Mouse (Mus musculus) yolk sac, embryonic 10.5 days (tissue): Measurements from ENCODE around the gene Col5a1.
A peak's percentile ranks its signal among the peaks of the same experiment; 100 is the strongest.

Experiments used
- DNase-seq: peaks from one replicate; pipeline ENCODE4 v3.0.0-alpha.2; 2017; ENCODE audit warnings: low spot score

Gene Col5a1

DNA sequence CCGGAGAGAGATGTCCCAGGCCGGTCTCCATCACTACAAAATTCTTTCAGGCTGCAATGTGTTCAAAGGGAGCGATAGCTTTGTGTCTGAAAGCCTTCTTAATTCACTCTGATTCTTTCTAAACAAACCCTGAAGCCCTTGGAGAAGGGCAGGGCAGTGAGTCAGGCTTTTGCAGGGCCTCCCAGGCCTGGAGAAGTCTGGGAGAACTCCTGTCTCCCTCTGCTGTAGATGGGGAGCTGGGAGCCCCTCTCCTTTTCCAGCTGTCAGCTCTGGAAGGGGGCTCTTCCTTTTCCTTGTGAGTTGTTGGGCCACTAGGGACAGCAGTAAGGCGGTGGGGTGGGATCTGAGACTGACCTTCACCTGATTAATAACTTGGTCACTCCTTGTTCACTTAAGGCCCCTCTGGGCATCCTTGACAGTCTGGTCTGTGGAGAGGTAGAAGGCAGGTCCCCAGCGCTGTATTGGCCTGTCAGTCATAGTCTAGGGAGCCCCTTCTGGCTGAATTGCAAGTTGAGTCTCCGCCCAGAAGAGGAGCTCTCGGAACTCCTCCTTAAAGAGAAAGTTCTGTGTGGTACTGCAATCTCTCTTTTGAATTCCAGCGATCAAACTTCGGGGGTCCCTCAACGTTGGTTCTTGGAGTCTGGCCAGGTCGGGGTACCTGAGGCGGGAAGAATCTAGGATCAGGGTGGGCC lies 623 bp upstream of the Col5a1 start:
- no peak for DNase-seq

DNA sequence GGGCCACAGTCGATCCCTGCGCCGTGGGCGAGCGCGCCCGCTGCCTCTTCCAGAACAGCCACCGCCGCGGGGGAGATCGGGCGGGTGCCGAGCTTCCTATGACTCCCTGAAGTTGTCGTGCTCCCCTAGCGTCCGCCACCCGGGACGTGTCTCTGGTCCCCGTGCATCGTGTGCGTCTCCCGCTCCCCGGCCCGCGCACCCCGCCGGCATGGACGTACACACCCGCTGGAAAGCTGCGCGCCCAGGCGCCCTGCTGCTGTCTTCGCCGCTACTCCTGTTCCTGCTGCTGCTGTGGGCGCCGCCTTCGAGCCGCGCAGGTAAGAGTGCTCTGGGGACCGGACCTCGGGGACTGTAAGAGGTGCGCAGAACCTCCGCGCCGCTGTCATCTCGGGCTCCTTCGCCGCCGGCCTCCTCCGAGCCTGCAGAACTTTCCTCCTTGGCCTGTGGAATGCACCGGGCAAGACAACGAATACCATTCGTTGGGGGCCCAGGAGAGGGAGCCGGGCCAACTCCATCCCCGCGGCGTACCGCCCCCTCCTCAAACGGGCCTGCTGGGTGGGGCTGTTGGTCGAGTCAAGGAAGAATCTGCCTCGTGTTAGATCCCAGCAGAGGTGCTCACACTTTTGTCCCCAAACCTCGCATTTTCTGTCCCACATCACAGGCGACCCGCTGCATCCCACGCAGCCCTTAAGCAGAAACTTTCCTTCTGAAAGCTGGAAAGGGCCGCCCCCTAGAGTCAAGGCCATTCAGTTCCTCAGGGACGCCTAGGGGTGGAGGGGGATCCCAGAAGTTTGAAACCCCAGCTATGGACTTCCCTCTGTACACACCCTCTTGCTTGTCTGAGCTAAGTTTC lies 609 bp downstream of the Col5a1 start:
- peak; percentile 47 for DNase-seq

GRCm38 (mm10) chr2:27887461-27888264 lies 1.4 kb downstream of the Col5a1 start:
- DNase-seq: peak; percentile 13

- DNase-seq: peak; percentile 17
These were observed 2.6 kb downstream of the Col5a1 start for GRCm38 (mm10) chr2:27888603-27889545.

DNA sequence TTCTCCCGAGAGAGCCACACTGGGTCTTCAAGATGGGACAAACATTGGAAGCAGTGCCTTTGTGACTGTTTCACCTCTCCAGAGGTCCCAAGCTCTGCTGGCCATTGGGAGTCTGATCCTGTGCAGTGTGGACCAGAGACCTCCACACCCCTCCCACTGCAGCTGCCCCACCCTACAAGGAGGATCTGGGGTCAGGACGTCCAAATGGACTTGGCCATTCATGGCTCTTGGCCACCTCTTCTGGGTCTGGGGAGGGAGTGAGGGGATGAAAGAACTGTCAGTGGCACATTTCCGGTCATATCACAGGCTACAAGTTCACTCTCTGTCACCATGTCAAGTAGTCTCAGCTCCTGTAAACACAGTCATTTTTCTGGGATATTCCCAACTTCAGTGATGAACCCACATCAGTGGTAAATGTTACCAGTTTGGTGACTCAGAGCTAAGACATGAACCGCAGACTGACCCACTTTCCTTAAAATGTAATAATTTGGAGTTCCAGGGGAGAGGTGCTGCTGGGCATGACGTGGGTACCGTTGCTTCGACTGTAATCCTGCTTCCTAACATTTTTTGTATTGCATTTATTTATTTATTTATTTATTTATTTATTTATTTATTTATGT lies 5.8 kb downstream of the Col5a1 start:
- no peak for DNase-seq

DNA sequence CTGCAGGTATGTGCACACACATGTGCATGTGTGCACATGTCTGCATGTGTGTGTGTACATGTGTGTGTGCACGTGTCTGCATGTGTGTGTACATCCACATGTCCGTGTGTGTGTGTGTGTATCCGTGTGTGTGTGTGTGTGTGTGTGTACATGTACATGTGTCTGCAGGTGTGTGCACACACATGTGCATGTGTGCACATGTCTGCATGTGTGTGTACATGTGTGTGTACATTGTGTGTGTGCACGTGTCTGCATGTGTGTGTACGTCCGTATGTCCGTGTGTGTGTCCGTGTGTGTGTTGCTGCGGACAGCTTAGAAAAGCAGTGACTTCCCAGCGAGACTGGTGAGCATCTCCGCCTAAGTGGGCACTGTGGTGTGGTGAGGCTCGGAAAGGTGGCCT lies 6.8 kb downstream of the Col5a1 start:
- DNase-seq: no peak

DNA sequence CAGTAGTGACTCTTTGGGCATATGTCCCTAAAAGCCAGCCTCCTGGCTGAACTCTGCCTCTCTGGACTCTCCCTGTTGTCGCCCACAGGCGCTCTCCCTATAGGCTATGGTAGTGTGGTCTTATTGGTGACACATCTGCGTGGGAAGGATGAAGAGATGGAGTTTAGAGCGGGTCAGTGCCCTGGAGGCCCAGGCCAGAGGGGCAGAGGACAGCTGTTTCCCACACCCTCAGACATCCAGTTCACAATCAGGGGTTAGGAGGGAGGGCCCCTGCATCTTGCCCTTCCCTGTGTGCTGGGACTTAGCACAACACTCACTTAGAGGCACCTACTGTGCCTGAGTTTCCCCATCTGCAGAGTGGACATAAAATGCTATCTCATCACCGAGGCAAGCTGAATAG lies 8.8 kb downstream of the Col5a1 start:
- DNase-seq: no peak

- no peak for DNase-seq
These were observed 9.4 kb downstream of the Col5a1 start for GRCm38 (mm10) chr2:27895648-27896047.

GRCm38 (mm10) chr2:27897161-27897560 lies 10.9 kb downstream of the Col5a1 start:
- DNase-seq: no peak

DNA sequence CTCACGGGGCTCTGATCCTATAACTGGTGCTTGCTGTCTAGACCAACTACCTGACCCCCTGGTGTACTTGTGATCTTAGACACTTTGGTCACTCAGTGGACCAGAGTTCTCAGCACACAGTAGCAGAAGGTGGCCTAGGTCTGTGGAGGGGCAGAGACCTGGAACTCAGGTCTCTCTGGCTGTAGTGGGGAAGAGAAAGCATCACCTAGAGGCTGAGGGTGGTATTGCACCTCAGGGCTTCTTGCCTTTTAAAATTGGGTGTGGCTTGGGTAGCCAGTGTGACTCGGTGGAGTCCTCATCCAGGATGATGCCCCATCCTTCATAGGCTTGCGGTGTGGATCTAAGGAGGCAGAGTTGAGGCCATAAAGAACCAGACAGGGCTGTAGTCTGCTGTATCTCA lies 13.7 kb downstream of the Col5a1 start:
- no peak for DNase-seq

GRCm38 (mm10) chr2:27901076-27901475 lies 14.9 kb downstream of the Col5a1 start:
- no peak for DNase-seq

GRCm38 (mm10) chr2:27901525-27902245 lies 15.5 kb downstream of the Col5a1 start:
- no peak for DNase-seq

DNA sequence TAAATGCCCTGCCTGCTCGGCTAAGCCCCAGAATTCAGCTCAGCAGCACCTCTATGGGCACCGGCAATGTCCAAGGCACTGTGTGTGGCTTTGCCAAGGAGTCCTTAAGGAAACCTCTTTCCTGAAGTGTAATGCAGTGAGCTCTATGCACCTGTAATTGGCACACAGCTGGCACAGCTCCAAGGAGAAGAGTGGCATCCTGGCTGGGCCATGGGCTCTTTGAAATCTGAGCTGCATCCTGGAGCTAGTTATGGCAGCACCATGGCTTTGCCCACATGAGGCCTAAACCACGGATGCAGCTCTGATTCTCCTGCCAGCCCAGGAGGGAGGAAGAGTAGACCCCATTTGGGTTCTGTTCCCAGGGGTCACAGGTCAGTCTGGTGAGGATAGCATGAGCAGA lies 16.1 kb downstream of the Col5a1 start:
- DNase-seq: no peak

- DNase-seq: no peak
These were observed 19.2 kb downstream of the Col5a1 start for GRCm38 (mm10) chr2:27905411-27905810.

- no peak for DNase-seq
These were observed 24.3 kb downstream of the Col5a1 start for GRCm38 (mm10) chr2:27910501-27910900.

DNA sequence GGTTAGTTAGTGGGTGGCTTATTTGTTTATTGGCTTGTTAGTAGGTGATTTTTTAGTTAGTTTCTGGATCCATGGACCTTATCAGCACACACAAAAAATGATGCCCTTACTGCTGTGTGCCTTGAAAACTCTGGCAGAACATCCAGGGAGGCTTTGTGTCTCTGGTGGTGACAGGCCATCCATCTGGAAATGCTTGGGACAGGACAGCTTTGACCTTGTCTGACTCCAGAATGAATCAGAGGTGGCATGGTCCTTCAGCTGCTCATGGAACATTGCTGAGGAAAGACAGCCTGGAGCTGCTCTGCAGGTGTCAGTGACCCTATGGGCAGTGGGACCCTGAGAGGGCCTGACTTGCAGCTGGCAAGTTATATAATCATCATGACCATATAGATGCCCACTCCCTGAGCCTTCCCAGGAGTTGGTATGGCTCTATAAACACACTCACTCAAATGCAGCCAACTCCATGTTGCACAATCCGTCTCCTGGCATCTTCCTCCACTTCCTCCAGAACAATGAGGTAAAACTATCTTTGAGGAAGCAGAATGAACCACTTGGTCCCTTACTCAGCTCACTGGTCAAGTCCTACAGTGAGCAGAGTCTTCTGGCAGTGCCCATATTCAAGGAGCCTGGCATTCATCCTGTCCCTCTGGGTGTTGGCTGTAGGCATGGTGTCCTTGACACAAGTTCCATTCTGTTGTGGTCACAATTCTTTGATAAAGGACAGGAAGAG lies 26.5 kb downstream of the Col5a1 start:
- DNase-seq: no peak

DNA sequence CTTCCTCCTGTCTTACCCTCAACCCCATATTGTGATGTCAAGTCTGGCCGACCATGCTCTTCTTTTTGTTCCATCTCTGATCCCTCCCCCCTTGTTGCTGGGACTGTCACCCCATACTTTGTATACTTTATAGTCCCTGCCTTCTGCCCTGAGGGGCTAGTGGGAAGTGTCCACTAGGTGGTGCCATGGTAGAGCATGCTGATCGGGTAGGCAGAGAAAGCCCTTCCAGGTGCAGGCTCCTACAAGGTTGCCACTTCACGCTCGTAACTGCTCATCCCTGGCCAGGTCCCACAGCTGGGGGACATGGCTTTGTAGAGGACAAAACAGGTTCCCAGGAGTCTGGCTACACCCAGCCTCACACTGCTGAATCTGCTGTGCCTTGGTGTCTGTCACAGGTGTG lies 29.5 kb downstream of the Col5a1 start:
- DNase-seq: no peak

GRCm38 (mm10) chr2:27916316-27916715 lies 30.1 kb downstream of the Col5a1 start:
- no peak for DNase-seq

DNA sequence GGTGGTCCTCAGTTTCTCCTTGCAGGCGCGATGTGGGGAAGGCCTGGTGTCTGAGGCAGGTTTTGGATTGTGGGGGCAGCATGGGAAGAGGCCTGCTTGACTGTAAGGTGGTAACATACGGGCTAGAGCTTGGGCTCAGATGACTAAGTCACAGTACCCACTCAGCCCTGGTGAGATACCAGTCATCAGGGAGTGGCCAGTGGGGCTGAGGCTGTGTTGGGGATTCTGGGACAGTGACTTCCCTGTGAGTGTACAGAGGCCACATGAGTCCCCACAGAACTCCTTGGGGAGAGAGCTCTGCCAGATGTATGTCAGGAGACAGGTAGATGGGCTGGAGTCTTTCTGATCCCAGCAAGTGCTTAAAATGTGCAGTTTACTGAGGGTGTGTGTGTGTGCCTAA lies 31.0 kb downstream of the Col5a1 start:
- DNase-seq: no peak

DNA sequence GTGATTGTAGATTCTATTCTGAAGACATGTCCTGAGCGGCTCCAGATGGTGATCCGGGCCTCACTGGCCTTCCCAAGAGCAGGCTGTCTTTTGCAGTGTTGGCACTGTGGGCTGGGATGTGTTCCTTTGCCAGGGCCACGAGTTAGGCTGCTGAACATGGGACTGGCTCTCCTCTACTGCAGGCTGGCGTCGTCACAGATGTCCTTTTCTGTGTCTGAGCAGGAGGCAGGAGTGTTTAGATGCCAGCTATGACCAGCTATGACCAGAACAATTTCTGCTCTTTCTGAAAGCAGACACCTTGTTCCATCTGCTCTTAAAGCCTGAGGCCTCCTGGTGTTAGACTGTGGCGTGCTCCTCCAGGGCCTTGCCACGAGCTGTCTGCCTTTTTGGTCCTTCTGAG lies 31.9 kb downstream of the Col5a1 start:
- DNase-seq: no peak
